In genomic region chr6:56714186-56714573, GRCm38 (mm10) we compare ENCODE assay signal across 8 mouse cellular contexts. TPM values are rescaled to one million over a fixed set of nuclear protein-coding genes. Genes with fewer than 3 reads are reported as not detected.
DNase-seq lines count a peak whose midpoint lies in the region; ATAC-seq and TF ChIP-seq lines count a peak whose summit lies in the region.

No protein-coding gene starts in this region.

- H3K4me3 ChIP-seq in heart, embryonic 15.5 days, result peak overlapping the region; percentile 95
- H3K4me3 ChIP-seq in bone marrow, adult 2 months (replicated peaks; ENCODE audit: control insufficient read depth, low read depth, low read length), result peak overlapping the region; percentile 79
- H3K4me3 ChIP-seq in hindbrain, embryonic 11.5 days (ENCODE audit: low read depth, low read length), result peak overlapping the region; percentile 75; the same call in 1 of the 2 replicates
- peak overlapping the region; percentile 39 for H3K4me3 ChIP-seq in macrophage (ENCODE audit: inconsistent target)

- H3K27ac ChIP-seq in heart, embryonic 15.5 days, result 0 out of 2 replicates have a peak overlapping the region, but pooled peaks have one; percentile 40
- H3K27ac ChIP-seq in bone marrow, adult 2 months (ENCODE audit: control insufficient read depth, insufficient read depth, low read depth, low read length, poor library complexity), result no peak overlapping the region
- H3K27ac ChIP-seq in hindbrain, embryonic 11.5 days (ENCODE audit: low read depth, low read length), result no peak overlapping the region
- 0 out of 2 replicates have a peak overlapping the region, but pooled peaks have one; percentile 19 for H3K27ac ChIP-seq in macrophage

- peaks cover 41% of the 10 kb centered on the region for H3K79me2 ChIP-seq in macrophage (ENCODE audit: inconsistent target)

- TF ChIP-seq POLR2A in bone marrow, adult 2 months (IDR thresholded peaks at IDR 0.05; ENCODE audit: borderline replicate concordance, control insufficient read depth, low read depth, low read length), result no peak

- peaks cover 8% of the 10 kb centered on the region for H3K4me1 ChIP-seq in heart, embryonic 15.5 days (replicated peaks)
- peaks cover 1% of the 10 kb centered on the region; the same call in 1 of the 2 replicates for H3K4me1 ChIP-seq in bone marrow, adult 2 months (ENCODE audit: control insufficient read depth, insufficient read depth, low read length)
- H3K4me1 ChIP-seq in hindbrain, embryonic 11.5 days (replicated peaks; ENCODE audit: control insufficient read depth, insufficient read depth, low read length), result no peaks in the 10 kb centered on the region

- 38% methylated on average over 7 of the region's 7 CpGs for WGBS in heart, embryonic 15.5 days
- 22% methylated on average over 7 of the region's 7 CpGs for WGBS in bone marrow, adult 2 months
- WGBS in hindbrain, embryonic 11.5 days, result 59% methylated on average over 7 of the region's 7 CpGs
- WGBS in macrophage (ENCODE audit: missing documents), result 0% methylated on average over 5 of the region's 7 CpGs

- no peaks in the 10 kb centered on the region for H3K36me3 ChIP-seq in heart, embryonic 15.5 days
- no peaks in the 10 kb centered on the region for H3K36me3 ChIP-seq in hindbrain, embryonic 11.5 days (ENCODE audit: control insufficient read depth, insufficient read depth, low read length)
- H3K36me3 ChIP-seq in macrophage (ENCODE audit: inconsistent target), result no peaks in the 10 kb centered on the region

- no peak overlapping the region; the same call in 1 of the 2 replicates for H3K9ac ChIP-seq in heart, embryonic 15.5 days
- H3K9ac ChIP-seq in hindbrain, embryonic 11.5 days (ENCODE audit: low read depth, low read length), result no peak overlapping the region

- intact Hi-C loops in heart, postnatal 36 days (cut with DNase I), result loop anchor here (2.0 to 10.0 kb wide), 3 partner anchors 83 to 981 kb away; partner anchors contain the start of genes Kbtbd2, Nt5c3, Pyurf and Vmn1r4

- no peak for TF ChIP-seq CTCF in bone marrow, adult 2 months (IDR thresholded peaks at IDR 0.05; ENCODE audit: control insufficient read depth, insufficient read depth, low read length)

- peak overlapping the region; percentile 70 for H3K4me2 ChIP-seq in heart, embryonic 15.5 days
- peak overlapping the region; percentile 50; the same call in 1 of the 2 replicates for H3K4me2 ChIP-seq in hindbrain, embryonic 11.5 days (replicated peaks; ENCODE audit: low read depth, low read length)

- no peak for DNase-seq in heart, postnatal 36 days
- no peak for DNase-seq in hindbrain, embryonic 11.5 days (ENCODE audit: low spot score)
- no peak for DNase-seq in adrenal gland, adult 18-20 months (ENCODE audit: low spot score in 2 of 2)
- no peak for DNase-seq in layer of hippocampus, postnatal 25 days (ENCODE audit: extremely low spot score in 1 of 2, low spot score in 1 of 2)
- DNase-seq in right cerebral cortex, adult 2 months (ENCODE audit: low spot score in 2 of 2), result no peak

- no peak for ATAC-seq in heart, embryonic 15.5 days (replicated peaks; ENCODE audit: insufficient number of reproducible peaks, insufficient read depth, low FRiP score, low read depth)
- no peak for ATAC-seq in hindbrain, embryonic 11.5 days (ENCODE audit: low FRiP score)

- H3K27me3 ChIP-seq in heart, embryonic 15.5 days, result no peaks in the 10 kb centered on the region
- H3K27me3 ChIP-seq in hindbrain, embryonic 11.5 days (ENCODE audit: control insufficient read depth, insufficient read depth, low read length), result no peaks in the 10 kb centered on the region

- H3K9me3 ChIP-seq in heart, embryonic 15.5 days (replicated peaks), result no peaks in the 10 kb centered on the region
- H3K9me3 ChIP-seq in hindbrain, embryonic 11.5 days (ENCODE audit: control insufficient read depth, low read length), result no peaks in the 10 kb centered on the region

RNA-seq across cellular contexts. Expression of gene Avl9, which starts 0.5 kb away (rescaled TPM):
- polyA plus RNA-seq in heart, embryonic 15.5 days (2015; fragmentation: Nextera tagmentation; extraction: Ambion mirVana), result 5.8 and 7.0 TPM in 2 replicates
- 1 to 10 TPM; 6.5 to 7.5 TPM for total RNA-seq in heart, postnatal 36 days (2021)
- 1.9 and 3.6 TPM in 2 replicates for polyA plus RNA-seq in bone marrow, adult 2 months (2011; ENCODE audit: insufficient read depth, insufficient read length, low replicate concordance, missing spikeins)
- 32.9 TPM in 2 replicates for polyA plus RNA-seq in hindbrain, embryonic 11.5 days (2014; fragmentation: Nextera tagmentation; extraction: Ambion mirVana)
- 100 to 1,000 TPM in 18 of 26 experiments, 10 to 100 TPM in 8; 75.3 to 263 (median 110) TPM for total RNA-seq in macrophage (2018; cell fraction: chromatin; rRNA removed)
- total RNA-seq in macrophage (2018; cell fraction: cytosol; rRNA removed), result 10 to 100 TPM; 22.3 to 35.2 (median 29.1) TPM
- 100 to 1,000 TPM in 2 of 26 experiments, 10 to 100 TPM in 24; 55.4 to 256 (median 74.3) TPM for total RNA-seq in macrophage (2018; cell fraction: nucleus; rRNA removed)
- polyA plus RNA-seq in macrophage (2018), result 11.5 to 18.4 TPM (median 12.3 TPM) in 3 replicates
- total RNA-seq in adrenal gland, adult 18-20 months (2021), result 10 to 100 TPM; 19.4 to 28.7 TPM
- total RNA-seq in layer of hippocampus, postnatal 25 days (2021), result 10 to 100 TPM; 40.4 to 42.1 TPM

RNA-seq across cellular contexts. Expression of gene Lsm5, which starts 9.7 kb away (rescaled TPM):
- 53.4 and 75.7 TPM in 2 replicates for polyA plus RNA-seq in heart, embryonic 15.5 days (2015; fragmentation: Nextera tagmentation; extraction: Ambion mirVana)
- total RNA-seq in heart, postnatal 36 days (2021), result 10 to 100 TPM; 13.2 to 14.9 TPM
- 63.2 and 133 TPM in 2 replicates for polyA plus RNA-seq in bone marrow, adult 2 months (2011; ENCODE audit: insufficient read depth, insufficient read length, low replicate concordance, missing spikeins)
- polyA plus RNA-seq in hindbrain, embryonic 11.5 days (2014; fragmentation: Nextera tagmentation; extraction: Ambion mirVana), result 184 and 192 TPM in 2 replicates
- total RNA-seq in macrophage (2018; cell fraction: chromatin; rRNA removed), result 10 to 100 TPM in 9 of 26 experiments, 1 to 10 TPM in 17; 2.3 to 21.4 (median 7.2) TPM
- total RNA-seq in macrophage (2018; cell fraction: cytosol; rRNA removed), result 10 to 100 TPM; 10.4 to 25.5 (median 16.5) TPM
- total RNA-seq in macrophage (2018; cell fraction: nucleus; rRNA removed), result 10 to 100 TPM in 5 of 26 experiments, 1 to 10 TPM in 21; 2.1 to 13.7 (median 5.6) TPM
- polyA plus RNA-seq in macrophage (2018), result 28.8 to 54.4 TPM (median 39.2 TPM) in 3 replicates
- 10 to 100 TPM; 21.2 to 24.0 TPM for total RNA-seq in adrenal gland, adult 18-20 months (2021)
- 10 to 100 TPM; 18.3 to 18.5 TPM for total RNA-seq in layer of hippocampus, postnatal 25 days (2021)

Comparison
In these comparisons a context has a peak if more than half of its experiments do, and no peak if none do; other contexts are left out.
1. H3K27ac ChIP-seq: peak in heart, embryonic 15.5 days (single experiment) and macrophage (single experiment); none in bone marrow, adult 2 months (single experiment) and hindbrain, embryonic 11.5 days (single experiment).
2. H3K4me3 ChIP-seq: peak in every context shown above with its lines; median percentile 95 in heart, embryonic 15.5 days; 79 in bone marrow, adult 2 months; 75 in hindbrain, embryonic 11.5 days; 39 in macrophage.